8 mouse cellular contexts compared by ENCODE assay signal in genomic region chr7:30563906-30564280, GRCm38 (mm10). TPM values are rescaled to one million over a fixed set of nuclear protein-coding genes. Genes with fewer than 3 reads are reported as not detected.
DNase-seq lines count a peak whose midpoint lies in the region; ATAC-seq and TF ChIP-seq lines count a peak whose summit lies in the region.

No protein-coding gene starts in this region.

- peak overlapping the region; percentile 68 for H3K4me3 ChIP-seq in heart, embryonic 12.5 days
- H3K4me3 ChIP-seq in ES-Bruce4 (ENCODE audit: low read depth, low read length): peak overlapping the region; percentile 47
- peak overlapping the region; percentile 80 for H3K4me3 ChIP-seq in hindbrain, embryonic 10.5 days
- peak overlapping the region; percentile 87 for H3K4me3 ChIP-seq in midbrain, embryonic 11.5 days (ENCODE audit: low read depth, low read length)

- no peak for TF ChIP-seq EP300 in ES-Bruce4 (IDR thresholded peaks at IDR 0.05; ENCODE audit: insufficient read depth, low read depth, low read length)

- peak overlapping the region; percentile 94; the same call in 1 of the 2 replicates for H3K27ac ChIP-seq in heart, embryonic 12.5 days (ENCODE audit: poor library complexity, severe bottlenecking)
- no peak overlapping the region for H3K27ac ChIP-seq in ES-Bruce4 (ENCODE audit: insufficient read depth, low read length)
- H3K27ac ChIP-seq in hindbrain, embryonic 10.5 days: peak overlapping the region; percentile 92
- H3K27ac ChIP-seq in midbrain, embryonic 11.5 days (ENCODE audit: low read depth, low read length): no peak overlapping the region

- H3K4me1 ChIP-seq in heart, embryonic 12.5 days (replicated peaks): peaks cover 10% of the 10 kb centered on the region
- H3K4me1 ChIP-seq in ES-Bruce4 (ENCODE audit: control insufficient read depth, insufficient read depth, low read length): no peaks in the 10 kb centered on the region
- peaks cover 24% of the 10 kb centered on the region for H3K4me1 ChIP-seq in hindbrain, embryonic 10.5 days (replicated peaks)
- peaks cover 13% of the 10 kb centered on the region for H3K4me1 ChIP-seq in midbrain, embryonic 11.5 days (ENCODE audit: control insufficient read depth, insufficient read depth, low read length)

- H3K4me2 ChIP-seq in heart, embryonic 12.5 days: peak overlapping the region; percentile 64
- peak overlapping the region; percentile 75 for H3K4me2 ChIP-seq in midbrain, embryonic 11.5 days

- ATAC-seq in heart, embryonic 12.5 days (ENCODE audit: insufficient number of reproducible peaks, low FRiP score): no peak; the same call in 1 of the 2 replicates
- ATAC-seq in midbrain, embryonic 11.5 days (ENCODE audit: low FRiP score): no peak; the same call in 1 of the 2 replicates

- no peaks in the 10 kb centered on the region for H3K9me3 ChIP-seq in heart, embryonic 12.5 days (replicated peaks)
- no peaks in the 10 kb centered on the region for H3K9me3 ChIP-seq in ES-Bruce4 (replicated peaks; ENCODE audit: control insufficient read depth, insufficient read depth, low read length, poor library complexity, severe bottlenecking)
- no peaks in the 10 kb centered on the region for H3K9me3 ChIP-seq in hindbrain, embryonic 10.5 days
- no peaks in the 10 kb centered on the region for H3K9me3 ChIP-seq in midbrain, embryonic 11.5 days (ENCODE audit: control insufficient read depth, low read length)

- peak overlapping the region; percentile 77 for H3K9ac ChIP-seq in heart, embryonic 12.5 days
- H3K9ac ChIP-seq in ES-Bruce4 (ENCODE audit: low read depth, poor library complexity, severe bottlenecking): peak overlapping the region; percentile 93
- H3K9ac ChIP-seq in midbrain, embryonic 11.5 days (ENCODE audit: low read length): peak overlapping the region; percentile 89

- no peak for DNase-seq in heart, postnatal 4 days
- no peak for DNase-seq in hindbrain, embryonic 10.5 days (ENCODE audit: low spot score)
- DNase-seq in midbrain, embryonic 11.5 days (ENCODE audit: low spot score, missing footprints): no peak
- DNase-seq in right cerebral cortex, postnatal 4 days: no peak
- DNase-seq in frontal cortex, adult 2 months (ENCODE audit: extremely low spot score in 1 of 2, low spot score in 1 of 2): no peak
- no peak for DNase-seq in right cerebral cortex, adult 18-20 months

- TF ChIP-seq POLR2A in ES-Bruce4 (IDR thresholded peaks at IDR 0.05; ENCODE audit: insufficient read depth, low read length): no peak

- H3K27me3 ChIP-seq in heart, embryonic 12.5 days (replicated peaks): no peaks in the 10 kb centered on the region
- H3K27me3 ChIP-seq in ES-Bruce4 (ENCODE audit: control insufficient read depth, insufficient read depth, low read length, poor library complexity, severe bottlenecking): no peaks in the 10 kb centered on the region
- H3K27me3 ChIP-seq in hindbrain, embryonic 10.5 days (ENCODE audit: insufficient read depth, poor library complexity, severe bottlenecking): no peaks in the 10 kb centered on the region
- H3K27me3 ChIP-seq in midbrain, embryonic 11.5 days (ENCODE audit: control insufficient read depth, insufficient read depth, low read length): no peaks in the 10 kb centered on the region

- 19% methylated on average over 6 of the region's 6 CpGs for WGBS in heart, embryonic 12.5 days
- WGBS in hindbrain, embryonic 10.5 days: 25% methylated on average over 6 of the region's 6 CpGs
- WGBS in midbrain, embryonic 11.5 days: 26% methylated on average over 6 of the region's 6 CpGs

- peaks cover 41% of the 10 kb centered on the region for H3K36me3 ChIP-seq in heart, embryonic 12.5 days
- no peaks in the 10 kb centered on the region; the same call in 1 of the 2 replicates for H3K36me3 ChIP-seq in ES-Bruce4 (ENCODE audit: control insufficient read depth, insufficient read depth, low read length, poor library complexity, severe bottlenecking)
- peaks cover 47% of the 10 kb centered on the region for H3K36me3 ChIP-seq in hindbrain, embryonic 10.5 days
- peaks cover 12% of the 10 kb centered on the region for H3K36me3 ChIP-seq in midbrain, embryonic 11.5 days (ENCODE audit: control insufficient read depth, insufficient read depth, low read length)

- no peak for TF ChIP-seq CTCF in ES-Bruce4 (IDR thresholded peaks at IDR 0.05; ENCODE audit: low read depth, low read length)

RNA-seq across cellular contexts. Expression of gene Psenen, which starts 0.5 kb away (rescaled TPM):
- polyA plus RNA-seq in heart, embryonic 12.5 days (2016; fragmentation: Nextera tagmentation; extraction: Ambion mirVana): 115 and 124 TPM in 2 replicates
- 10 to 100 TPM; 80.0 to 83.8 TPM for total RNA-seq in heart, postnatal 4 days (2021)
- 99.8 and 107 TPM in 2 replicates for polyA plus RNA-seq in ES-Bruce4 (2011; ENCODE audit: insufficient read depth, insufficient read length, low read depth, missing spikeins)
- polyA plus RNA-seq in hindbrain, embryonic 10.5 days (2016; fragmentation: Nextera tagmentation; extraction: Ambion mirVana): 131 and 140 TPM in 2 replicates
- polyA plus RNA-seq in midbrain, embryonic 11.5 days (2014; fragmentation: Nextera tagmentation; extraction: Ambion mirVana): 98.0 and 110 TPM in 2 replicates
- polyA plus RNA-seq in frontal cortex, adult 2 months (2012; rRNA removed): 114 and 133 TPM in 2 replicates

RNA-seq across cellular contexts. Expression of gene Gm49396, which starts 0.7 kb away (rescaled TPM):
- polyA plus RNA-seq in heart, embryonic 12.5 days (2016; fragmentation: Nextera tagmentation; extraction: Ambion mirVana): 10.5 and 10.6 TPM in 2 replicates
- total RNA-seq in heart, postnatal 4 days (2021): 1 to 10 TPM; 2.1 to 3.1 TPM
- polyA plus RNA-seq in ES-Bruce4 (2011; ENCODE audit: insufficient read depth, insufficient read length, low read depth, missing spikeins): 1.8 and 1.9 TPM in 2 replicates
- 16.4 and 16.9 TPM in 2 replicates for polyA plus RNA-seq in hindbrain, embryonic 10.5 days (2016; fragmentation: Nextera tagmentation; extraction: Ambion mirVana)
- 6.9 and 7.5 TPM in 2 replicates for polyA plus RNA-seq in midbrain, embryonic 11.5 days (2014; fragmentation: Nextera tagmentation; extraction: Ambion mirVana)
- 8.2 and 9.4 TPM in 2 replicates for polyA plus RNA-seq in frontal cortex, adult 2 months (2012; rRNA removed)

RNA-seq across cellular contexts. Expression of gene U2af1l4, which starts 0.8 kb away (rescaled TPM):
- polyA plus RNA-seq in heart, embryonic 12.5 days (2016; fragmentation: Nextera tagmentation; extraction: Ambion mirVana): 82.4 and 88.8 TPM in 2 replicates
- 10 to 100 TPM; 70.5 to 72.7 TPM for total RNA-seq in heart, postnatal 4 days (2021)
- polyA plus RNA-seq in ES-Bruce4 (2011; ENCODE audit: insufficient read depth, insufficient read length, low read depth, missing spikeins): 50.9 and 73.9 TPM in 2 replicates
- 96.0 and 106 TPM in 2 replicates for polyA plus RNA-seq in hindbrain, embryonic 10.5 days (2016; fragmentation: Nextera tagmentation; extraction: Ambion mirVana)
- 90.7 and 94.8 TPM in 2 replicates for polyA plus RNA-seq in midbrain, embryonic 11.5 days (2014; fragmentation: Nextera tagmentation; extraction: Ambion mirVana)
- polyA plus RNA-seq in frontal cortex, adult 2 months (2012; rRNA removed): 125 and 131 TPM in 2 replicates

RNA-seq across cellular contexts. Expression of gene Igflr1, which starts 1.3 kb away (rescaled TPM):
- polyA plus RNA-seq in heart, embryonic 12.5 days (2016; fragmentation: Nextera tagmentation; extraction: Ambion mirVana): 2.7 and 3.7 TPM in 2 replicates
- total RNA-seq in heart, postnatal 4 days (2021): 1 to 10 TPM; 1.1 to 1.2 TPM
- 0.72 TPM in 1 of 2 replicates, not detected in the other for polyA plus RNA-seq in ES-Bruce4 (2011; ENCODE audit: insufficient read depth, insufficient read length, low read depth, missing spikeins)
- polyA plus RNA-seq in hindbrain, embryonic 10.5 days (2016; fragmentation: Nextera tagmentation; extraction: Ambion mirVana): 6.2 and 6.7 TPM in 2 replicates
- polyA plus RNA-seq in midbrain, embryonic 11.5 days (2014; fragmentation: Nextera tagmentation; extraction: Ambion mirVana): 4.0 and 4.1 TPM in 2 replicates
- polyA plus RNA-seq in frontal cortex, adult 2 months (2012; rRNA removed): 6.2 and 7.9 TPM in 2 replicates

RNA-seq across cellular contexts. Expression of gene Lin37, which starts 4.3 kb away (rescaled TPM):
- polyA plus RNA-seq in heart, embryonic 12.5 days (2016; fragmentation: Nextera tagmentation; extraction: Ambion mirVana): 31.1 and 34.8 TPM in 2 replicates
- 10 to 100 TPM; 14.8 to 17.1 TPM for total RNA-seq in heart, postnatal 4 days (2021)
- 23.3 and 29.3 TPM in 2 replicates for polyA plus RNA-seq in ES-Bruce4 (2011; ENCODE audit: insufficient read depth, insufficient read length, low read depth, missing spikeins)
- polyA plus RNA-seq in hindbrain, embryonic 10.5 days (2016; fragmentation: Nextera tagmentation; extraction: Ambion mirVana): 47.6 and 50.2 TPM in 2 replicates
- polyA plus RNA-seq in midbrain, embryonic 11.5 days (2014; fragmentation: Nextera tagmentation; extraction: Ambion mirVana): 48.7 and 49.7 TPM in 2 replicates
- polyA plus RNA-seq in frontal cortex, adult 2 months (2012; rRNA removed): 64.1 and 67.3 TPM in 2 replicates

Comparison
In these comparisons a context has a peak if more than half of its experiments do, and no peak if none do; other contexts are left out.
1. H3K27ac ChIP-seq: peak in heart, embryonic 12.5 days (single experiment) and hindbrain, embryonic 10.5 days (single experiment); none in ES-Bruce4 (single experiment) and midbrain, embryonic 11.5 days (single experiment).
2. Peak in every context shown above with its lines, with median percentiles within 50 percentile points of each other: H3K4me3 ChIP-seq and H3K9ac ChIP-seq.